Mouse (Mus musculus) heart, embryonic 14.5 days (tissue): ENCODE data around the gene Glipr1. TPM values are rescaled to one million over a fixed set of nuclear protein-coding genes. Genes with fewer than 3 reads are reported as not detected.
"Not testable (repeated sequence)": the region's sequence is repeated elsewhere in the genome, so short reads cannot be mapped to it uniquely, and the experiment has no call there.

Experiments used
- ATAC-seq: fragments of 200-750 bp; cut with Nextera tagmentation; 2 replicates; pipeline ENCODE4 v1.8.0; 2017; ENCODE audit warnings: low read depth, moderate TSS enrichment; ENCODE audit not compliant: insufficient number of reproducible peaks, insufficient read depth, low FRiP score
- H3K27ac ChIP-seq, 2 experiments: fragments of 200-500 bp in 1 of 2; fragments of 300-500 bp in 1 of 2; sonication (generic) in 1 of 2; replicated peaks in 1 of 2; 2 replicates each; pipeline ENCODE4 v1.5.1; 2012 to 2014; ENCODE audit warnings: low read depth in 2 of 2, low read length in 2 of 2, control low read depth in 1 of 2, mild to moderate bottlenecking in 1 of 2, mixed read lengths in 1 of 2; ENCODE audit not compliant: control insufficient read depth in 1 of 2, insufficient read depth in 1 of 2
- H3K27me3 ChIP-seq: fragments of 300-500 bp; sonication (generic); 2 replicates; pipeline ENCODE4 v1.6.1; 2014; ENCODE audit warnings: mild to moderate bottlenecking, low read length, control low read depth; ENCODE audit not compliant: control insufficient read depth, insufficient read depth
- H3K36me3 ChIP-seq: fragments of 300-500 bp; sonication (generic); 2 replicates; pipeline ENCODE4 v1.6.1; 2014; ENCODE audit warnings: mild to moderate bottlenecking, control low read depth, low read length, mixed read lengths; ENCODE audit not compliant: control insufficient read depth, insufficient read depth
- H3K4me1 ChIP-seq, 2 experiments: fragments of 200-500 bp in 1 of 2; fragments of 300-500 bp in 1 of 2; sonication (generic) in 1 of 2; 2 replicates each; pipeline ENCODE4 v1.6.1; 2012 to 2014; ENCODE audit warnings: low read length in 2 of 2, control low read depth in 1 of 2, mixed read lengths in 1 of 2; ENCODE audit not compliant: control insufficient read depth in 2 of 2, insufficient read depth in 2 of 2
- H3K4me2 ChIP-seq: fragments of 300-500 bp; sonication (generic); 2 replicates; pipeline ENCODE4 v1.6.1; 2014; ENCODE audit warnings: mild to moderate bottlenecking, low read length
- H3K4me3 ChIP-seq, 2 experiments: fragments of 200-500 bp in 1 of 2; fragments of 300-500 bp in 1 of 2; sonication (generic) in 1 of 2; 2 replicates each; pipeline ENCODE4 v1.5.1; 2012 to 2014; ENCODE audit warnings: low read length in 2 of 2, mild to moderate bottlenecking in 2 of 2, control low read depth in 1 of 2, low read depth in 1 of 2, moderate library complexity in 1 of 2; ENCODE audit not compliant: control insufficient read depth in 1 of 2, insufficient read depth in 1 of 2
- H3K9ac ChIP-seq: fragments of 300-500 bp; sonication (generic); 2 replicates; pipeline ENCODE4 v1.6.1; 2014; ENCODE audit warnings: mild to moderate bottlenecking, low read length
- H3K9me3 ChIP-seq: fragments of 300-500 bp; sonication (generic); 2 replicates; pipeline ENCODE4 v1.6.1; 2016; ENCODE audit warnings: low read length, control low read depth; ENCODE audit not compliant: control insufficient read depth
- WGBS: fragments of 180-500 bp; shearing (Covaris S2); extraction: QIAGEN DNeasy Blood & Tissue Kit; methylation state at CpG from one replicate; pipeline ENCODE4 v1.1.7; 2014; 5-methylcytosine and 5-hydroxymethylcytosine counted together
- polyA plus RNA-seq: library from polyadenylated mRNA; unstranded; fragments of >200 nt; fragmentation: Nextera tagmentation; extraction: Ambion mirVana; gene quantifications from 2 replicates; pipeline ENCODE4 v1.2.1, GENCODE M21; 2014

The Glipr1 gene
- 1.7 and 2.5 TPM in 2 replicates for polyA plus RNA-seq

DNA sequence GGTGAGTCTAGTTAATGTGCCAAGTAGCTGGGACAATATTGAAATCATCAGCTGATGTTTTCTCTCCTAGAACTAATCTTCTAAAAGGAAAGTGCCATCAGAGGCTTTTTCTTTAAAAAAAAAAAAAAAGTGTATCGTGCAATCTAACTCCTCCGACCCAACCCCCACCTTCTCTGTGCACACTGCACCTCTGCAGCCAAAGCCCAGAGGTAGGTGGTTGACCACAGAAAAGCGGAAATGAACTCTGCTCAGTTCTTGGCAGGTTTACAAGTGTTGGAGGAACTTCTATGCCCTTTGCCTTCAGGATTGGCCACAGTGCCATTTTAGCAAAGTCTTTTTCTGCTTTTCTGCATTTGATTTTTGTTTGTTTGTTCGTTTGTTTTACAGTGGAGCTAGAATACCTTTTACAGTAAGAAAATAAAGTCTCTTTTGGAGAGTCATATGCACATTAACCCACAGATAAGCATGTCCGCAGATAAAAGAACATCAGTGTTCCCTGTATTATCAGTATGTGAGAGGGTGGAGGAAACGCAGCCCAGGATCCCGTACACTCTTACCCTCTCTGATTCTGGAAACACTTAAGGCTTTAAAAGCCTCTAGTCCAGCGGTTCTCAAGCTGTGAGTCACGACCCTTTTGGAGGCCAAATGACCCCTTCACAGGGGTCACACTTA, at the start of gene Glipr1:
Gene Glipr1 (minus strand): TSS at position 88 of the 672 bp plus-strand sequence.
- no peaks in the 10 kb centered on the region for H3K36me3 ChIP-seq
- H3K4me1 ChIP-seq: no peaks in the 10 kb centered on the region; a peak in 1 of 4 replicates
- no peak within 1 kb of the TSS for H3K4me2 ChIP-seq
- H3K9ac ChIP-seq: no peak within 1 kb of the TSS
- no peaks in the 10 kb centered on the region for H3K27me3 ChIP-seq
- H3K27ac ChIP-seq: no peak within 1 kb of the TSS
- no peaks in the 10 kb centered on the region for H3K9me3 ChIP-seq
- no peak for ATAC-seq
- no peak within 1 kb of the TSS for H3K4me3 ChIP-seq
- WGBS: 28% methylated on average over 9 of the region's 9 CpGs

DNA sequence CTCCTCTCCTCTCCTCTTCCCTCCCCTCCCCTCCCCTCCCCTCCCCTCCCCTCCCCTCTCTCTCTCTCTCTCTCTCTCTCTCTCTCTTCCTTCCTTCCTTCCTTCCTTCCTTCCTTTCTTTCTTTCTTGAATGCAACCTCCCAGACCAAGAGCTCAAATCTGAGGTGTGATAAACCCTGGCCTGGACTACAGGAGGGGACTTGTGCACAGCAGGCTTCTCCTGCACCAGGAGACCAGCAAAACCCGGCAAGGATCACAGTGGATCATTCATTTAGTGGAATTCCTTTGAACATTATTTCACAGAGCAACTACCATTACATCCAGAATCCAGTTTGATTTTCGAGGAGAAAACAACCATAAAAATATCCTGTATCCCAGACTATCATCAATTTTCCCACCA, 49.5 kb upstream of the Glipr1 start:
- not testable (repeated sequence) for H3K4me3 ChIP-seq

DNA sequence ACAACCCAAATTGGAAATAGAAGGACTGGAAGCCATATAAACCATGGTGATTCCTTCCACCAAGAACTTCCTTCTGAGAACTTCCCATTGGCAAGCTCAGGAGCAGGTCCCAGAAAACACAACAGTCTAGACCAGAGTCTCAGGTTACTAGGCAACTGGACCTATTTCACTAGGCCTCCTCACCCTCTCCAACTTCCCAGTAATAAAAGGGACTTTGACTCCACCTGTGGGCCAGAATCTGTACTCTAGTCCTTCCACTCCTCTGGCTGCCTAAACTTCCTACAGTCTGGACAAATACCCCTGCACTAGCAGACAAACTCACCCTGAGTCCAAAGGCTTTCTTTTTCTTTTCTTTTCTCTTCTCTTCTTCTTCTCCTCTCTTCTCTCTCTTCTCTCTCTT, 48.8 kb upstream of the Glipr1 start:
- Histone ChIP-seq H3K27me3 (no peaks in the 10 kb centered on the region), H3K9me3 (no peaks in the 10 kb centered on the region), H3K27ac (no peak overlapping the region), H3K4me1 (no peaks in the 10 kb centered on the region), H3K4me2 (no peak overlapping the region), H3K9ac (no peak overlapping the region), H3K4me3 (no peak overlapping the region), H3K36me3 (no peaks in the 10 kb centered on the region)
- no peak for ATAC-seq

More for the DNA sequence above, 49.5 kb upstream of the Glipr1 start:
- not testable (repeated sequence) for H3K36me3 ChIP-seq, ATAC-seq, H3K4me1 ChIP-seq, H3K4me2 ChIP-seq, H3K9ac ChIP-seq, H3K27ac ChIP-seq, H3K27me3 ChIP-seq, H3K9me3 ChIP-seq
- 57% methylated on average over 2 of the region's 2 CpGs for WGBS

DNA sequence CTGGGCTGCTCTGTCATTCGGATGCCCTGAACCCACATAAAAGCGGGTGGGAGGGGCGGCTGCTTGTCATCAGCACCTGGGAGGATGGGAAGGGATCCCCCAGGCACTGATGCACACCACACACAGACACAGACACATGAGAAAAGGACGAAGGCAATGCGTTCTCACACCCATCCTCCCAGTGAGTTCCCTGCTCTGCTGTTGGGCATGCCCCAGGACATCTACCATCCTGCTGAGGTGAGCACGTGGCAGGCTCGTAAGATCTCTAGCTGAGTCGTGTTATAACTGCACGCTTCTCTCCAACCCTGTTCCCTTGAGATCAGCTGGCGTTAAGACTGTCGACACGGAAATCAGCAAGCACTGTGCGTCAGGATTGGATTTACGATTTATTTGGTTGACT, 41.9 kb upstream of the Glipr1 start:
- not testable (repeated sequence) for ATAC-seq, H3K9ac ChIP-seq, H3K27ac ChIP-seq, H3K4me2 ChIP-seq, H3K27me3 ChIP-seq, H3K36me3 ChIP-seq, H3K4me1 ChIP-seq, H3K9me3 ChIP-seq, H3K4me3 ChIP-seq
- 51% methylated on average over 13 of the region's 14 CpGs for WGBS

DNA sequence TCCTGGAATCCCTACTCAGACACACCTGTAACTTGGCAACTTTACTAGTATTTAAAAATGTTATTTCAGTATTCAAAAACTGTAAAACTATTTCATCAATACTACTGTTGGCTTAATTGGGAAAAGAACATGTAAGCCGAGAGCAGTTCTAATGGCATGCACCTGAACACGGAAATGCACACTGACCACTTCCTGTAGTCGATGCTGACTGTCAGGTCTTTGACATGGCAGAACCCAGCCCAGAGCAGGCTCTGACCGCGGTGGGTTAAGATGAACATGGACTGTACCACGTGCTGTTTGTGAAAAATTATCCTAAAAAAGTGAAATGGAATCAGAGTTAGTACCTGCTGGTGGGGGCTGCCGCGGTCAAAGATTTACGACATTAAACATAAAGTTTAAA, 41.1 kb upstream of the Glipr1 start:
- H3K4me3 ChIP-seq, H3K27ac ChIP-seq, H3K9ac ChIP-seq, H3K36me3 ChIP-seq, H3K4me2 ChIP-seq, H3K9me3 ChIP-seq, H3K4me1 ChIP-seq, H3K27me3 ChIP-seq, ATAC-seq: not testable (repeated sequence)
- WGBS: 74% methylated on average over 9 of the region's 9 CpGs

DNA sequence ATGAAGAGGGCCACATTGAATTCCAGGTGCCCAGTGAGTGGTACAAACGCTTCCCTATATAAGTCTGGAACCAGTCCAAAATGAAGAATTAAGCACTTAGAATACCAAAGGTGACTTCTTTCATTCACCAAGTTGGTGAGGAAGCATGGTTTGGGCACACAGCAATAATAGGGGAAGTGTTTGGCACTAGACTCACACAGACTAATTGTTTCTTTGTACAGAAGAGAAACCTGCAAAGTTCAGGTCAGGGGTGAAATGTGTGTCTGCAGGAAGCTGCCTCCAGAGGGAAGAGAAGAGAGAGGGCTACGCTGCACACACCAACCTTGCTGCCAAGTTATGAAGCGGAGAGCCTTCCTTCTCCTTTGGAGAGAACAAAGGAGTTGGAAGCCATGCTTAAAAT, 26.3 kb upstream of the Glipr1 start:
- H3K4me3 ChIP-seq, H3K4me1 ChIP-seq, H3K9me3 ChIP-seq, ATAC-seq, H3K4me2 ChIP-seq, H3K9ac ChIP-seq, H3K27ac ChIP-seq, H3K36me3 ChIP-seq, H3K27me3 ChIP-seq: not testable (repeated sequence)
- WGBS: 84% methylated on average over 3 of the region's 3 CpGs

DNA sequence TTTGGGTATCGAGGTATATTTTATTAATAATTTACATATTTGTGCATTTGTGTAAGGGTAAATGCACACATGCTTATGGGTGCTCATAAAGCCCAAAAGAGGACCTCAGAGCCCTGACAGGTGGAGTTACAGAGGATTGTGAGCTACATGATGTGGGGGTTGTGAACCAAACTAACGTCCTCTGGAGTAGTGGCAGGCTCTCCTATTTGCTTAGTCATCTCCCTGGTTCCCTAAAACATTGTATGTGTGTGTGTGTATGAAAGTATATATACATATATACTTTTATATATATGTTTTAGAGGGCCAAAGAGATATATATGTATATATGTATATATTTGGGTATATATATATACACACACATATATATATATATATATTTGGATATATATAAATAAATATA, 21.2 kb upstream of the Glipr1 start:
- WGBS: 60% methylated on average over 2 of the region's 2 CpGs
- Histone ChIP-seq H3K36me3 (no peaks in the 10 kb centered on the region), H3K4me2 (no peak overlapping the region), H3K9ac (no peak overlapping the region), H3K27me3 (no peaks in the 10 kb centered on the region), H3K27ac (no peak overlapping the region), H3K4me3 (no peak overlapping the region), H3K9me3 (no peaks in the 10 kb centered on the region), H3K4me1 (no peaks in the 10 kb centered on the region)
- ATAC-seq: no peak

DNA sequence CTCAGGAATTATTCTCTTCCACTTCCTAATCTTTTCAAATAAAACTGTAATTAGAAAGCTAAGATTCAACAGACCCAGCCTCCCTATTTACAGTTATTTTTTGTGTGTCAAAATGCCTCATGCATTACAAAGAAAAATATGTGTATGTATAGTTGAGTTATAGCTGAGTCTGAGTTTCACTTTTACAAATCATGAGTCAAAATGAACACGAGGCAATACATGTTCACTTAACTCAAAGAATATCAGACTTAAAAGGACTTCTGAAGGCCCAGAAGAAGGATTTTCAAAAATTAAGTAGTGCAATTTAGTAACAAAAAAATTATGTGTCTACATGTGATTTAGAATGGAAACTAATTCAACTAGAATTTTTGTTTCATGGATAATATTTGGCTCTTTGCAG, 7.1 kb upstream of the Glipr1 start:
- WGBS: 70% methylated on average over 1 of the region's 1 CpGs
- H3K4me1 ChIP-seq, H3K4me2 ChIP-seq, H3K4me3 ChIP-seq, ATAC-seq, H3K27me3 ChIP-seq, H3K9ac ChIP-seq, H3K36me3 ChIP-seq, H3K27ac ChIP-seq, H3K9me3 ChIP-seq: not testable (repeated sequence)
